Mouse (Mus musculus): ENCODE measurements around the gene Spice1. TPM values are rescaled to one million over a fixed set of nuclear protein-coding genes. Genes with fewer than 3 reads are reported as not detected.

Gene Spice1
- polyA plus RNA-seq (2012), result 0.75 and 1.3 TPM in 2 replicates

- H3K36me3 ChIP-seq (ENCODE audit: control insufficient read depth), result no peaks in the 10 kb centered on the region; the same call in 1 of the 2 replicates
- H3K9me3 ChIP-seq (ENCODE audit: control insufficient read depth, low read length), result no peaks in the 10 kb centered on the region
- peak within 1 kb of the TSS; percentile 82 for H3K4me3 ChIP-seq (replicated peaks)
- H3K4me1 ChIP-seq (ENCODE audit: control insufficient read depth), result peaks cover 38% of the 10 kb centered on the region
- no peaks in the 10 kb centered on the region for H3K27me3 ChIP-seq (ENCODE audit: control insufficient read depth)
- TF ChIP-seq GATA1 (IDR thresholded peaks at IDR 0.05; ENCODE audit: low read length), result no peak
- no peak for TF ChIP-seq TAL1 (IDR thresholded peaks at IDR 0.05; ENCODE audit: low read length)
Measured at GRCm38 (mm10) chr16:44347071-44347901, at the start of gene Spice1. TSS of gene Spice1 (plus strand) at chr16:44347121.

GRCm38 (mm10) chr16:44299438-44300093 lies 47.4 kb upstream of the Spice1 start:
- Histone ChIP-seq H3K27me3 (ENCODE audit: control insufficient read depth) (no peaks in the 10 kb centered on the region), H3K36me3 (ENCODE audit: control insufficient read depth) (no peaks in the 10 kb centered on the region), H3K9me3 (ENCODE audit: control insufficient read depth, low read length) (no peaks in the 10 kb centered on the region), H3K4me3 (replicated peaks) (no peak overlapping the region), H3K4me1 (ENCODE audit: control insufficient read depth) (no peaks in the 10 kb centered on the region; the same call in 1 of the 2 replicates)
- TF ChIP-seq TAL1 (IDR thresholded peaks at IDR 0.05; ENCODE audit: low read length) (no peak), GATA1 (IDR thresholded peaks at IDR 0.05; ENCODE audit: low read length) (no peak)

- Histone ChIP-seq H3K4me3 (replicated peaks) (no peak overlapping the region), H3K27me3 (ENCODE audit: control insufficient read depth) (no peaks in the 10 kb centered on the region), H3K9me3 (ENCODE audit: control insufficient read depth, low read length) (no peaks in the 10 kb centered on the region), H3K4me1 (ENCODE audit: control insufficient read depth) (no peaks in the 10 kb centered on the region; the same call in 1 of the 2 replicates), H3K36me3 (ENCODE audit: control insufficient read depth) (no peaks in the 10 kb centered on the region)
- TF ChIP-seq TAL1 (IDR thresholded peaks at IDR 0.05; ENCODE audit: low read length) (no peak), GATA1 (IDR thresholded peaks at IDR 0.05; ENCODE audit: low read length) (no peak)
Measured at GRCm38 (mm10) chr16:44302126-44302892, 44.6 kb upstream of the Spice1 start.

GRCm38 (mm10) chr16:44303822-44304221 lies 43.1 kb upstream of the Spice1 start:
- H3K36me3 ChIP-seq (ENCODE audit: control insufficient read depth), result no peaks in the 10 kb centered on the region
- H3K4me1 ChIP-seq (ENCODE audit: control insufficient read depth), result no peaks in the 10 kb centered on the region; the same call in 1 of the 2 replicates
- no peak overlapping the region for H3K4me3 ChIP-seq (replicated peaks)
- no peak for TF ChIP-seq GATA1 (IDR thresholded peaks at IDR 0.05; ENCODE audit: low read length)
- TF ChIP-seq TAL1 (IDR thresholded peaks at IDR 0.05; ENCODE audit: low read length), result no peak
- H3K9me3 ChIP-seq (ENCODE audit: control insufficient read depth, low read length), result no peaks in the 10 kb centered on the region
- H3K27me3 ChIP-seq (ENCODE audit: control insufficient read depth), result no peaks in the 10 kb centered on the region

DNA sequence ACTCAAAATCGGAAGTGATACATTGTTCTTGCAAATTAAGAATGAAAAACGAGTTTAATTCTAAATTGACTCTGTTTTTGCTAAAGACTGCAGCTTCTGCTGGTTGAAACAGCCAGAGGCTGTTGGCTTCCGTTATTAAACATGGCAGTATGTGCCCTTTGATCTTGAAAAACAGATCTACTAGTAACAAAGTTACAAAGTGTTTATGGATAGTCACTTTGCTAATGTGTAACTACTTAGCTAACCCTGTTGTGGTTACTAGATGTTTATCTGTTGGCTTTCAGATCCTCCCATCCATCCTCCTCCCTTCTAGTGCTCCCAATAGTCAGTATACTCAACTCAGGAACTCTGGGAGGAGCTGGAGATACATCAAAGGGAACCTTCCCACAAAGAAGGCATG lies 41.3 kb upstream of the Spice1 start:
- Histone ChIP-seq H3K27me3 (ENCODE audit: control insufficient read depth) (no peaks in the 10 kb centered on the region), H3K9me3 (ENCODE audit: control insufficient read depth, low read length) (no peaks in the 10 kb centered on the region), H3K4me1 (ENCODE audit: control insufficient read depth) (no peaks in the 10 kb centered on the region; the same call in 1 of the 2 replicates), H3K36me3 (ENCODE audit: control insufficient read depth) (no peaks in the 10 kb centered on the region), H3K4me3 (replicated peaks) (no peak overlapping the region)
- no peak for TF ChIP-seq GATA1 (IDR thresholded peaks at IDR 0.05; ENCODE audit: low read length)
- TF ChIP-seq TAL1 (IDR thresholded peaks at IDR 0.05; ENCODE audit: low read length), result no peak

- no peak for TF ChIP-seq TAL1 (IDR thresholded peaks at IDR 0.05; ENCODE audit: low read length)
- TF ChIP-seq GATA1 (IDR thresholded peaks at IDR 0.05; ENCODE audit: low read length), result no peak
- Histone ChIP-seq H3K4me3 (replicated peaks) (no peak overlapping the region), H3K27me3 (ENCODE audit: control insufficient read depth) (no peaks in the 10 kb centered on the region), H3K36me3 (ENCODE audit: control insufficient read depth) (no peaks in the 10 kb centered on the region), H3K4me1 (ENCODE audit: control insufficient read depth) (no peaks in the 10 kb centered on the region), H3K9me3 (ENCODE audit: control insufficient read depth, low read length) (no peaks in the 10 kb centered on the region)
Measured at GRCm38 (mm10) chr16:44313422-44313821, 33.5 kb upstream of the Spice1 start.

GRCm38 (mm10) chr16:44316350-44316749 lies 30.6 kb upstream of the Spice1 start:
- TF ChIP-seq GATA1 (IDR thresholded peaks at IDR 0.05; ENCODE audit: low read length), result no peak
- no peak for TF ChIP-seq TAL1 (IDR thresholded peaks at IDR 0.05; ENCODE audit: low read length)
- Histone ChIP-seq H3K27me3 (ENCODE audit: control insufficient read depth) (no peaks in the 10 kb centered on the region), H3K4me3 (replicated peaks) (no peak overlapping the region), H3K9me3 (ENCODE audit: control insufficient read depth, low read length) (no peaks in the 10 kb centered on the region), H3K4me1 (ENCODE audit: control insufficient read depth) (no peaks in the 10 kb centered on the region), H3K36me3 (ENCODE audit: control insufficient read depth) (no peaks in the 10 kb centered on the region)

DNA sequence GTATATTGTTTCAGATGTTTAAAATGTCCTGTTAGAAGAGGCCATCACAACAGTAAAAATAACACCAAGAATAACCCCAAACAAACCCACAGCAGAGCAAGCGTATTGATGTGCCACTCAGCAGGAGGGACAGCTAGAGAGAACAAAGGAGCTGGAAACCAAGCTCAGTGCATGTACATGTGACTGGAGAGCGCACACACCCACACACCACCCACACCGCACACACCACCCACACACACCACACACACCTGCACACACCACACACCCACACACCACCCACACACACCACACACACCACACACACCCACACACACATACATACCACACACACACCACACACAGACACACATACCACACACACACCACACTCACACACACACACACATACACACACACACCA lies 26.7 kb upstream of the Spice1 start:
- H3K9me3 ChIP-seq (ENCODE audit: control insufficient read depth, low read length), result no peaks in the 10 kb centered on the region
- H3K4me1 ChIP-seq (ENCODE audit: control insufficient read depth), result no peaks in the 10 kb centered on the region
- no peak overlapping the region for H3K4me3 ChIP-seq (replicated peaks)
- TF ChIP-seq TAL1 (IDR thresholded peaks at IDR 0.05; ENCODE audit: low read length) (no peak), GATA1 (IDR thresholded peaks at IDR 0.05; ENCODE audit: low read length) (no peak)
- H3K36me3 ChIP-seq (ENCODE audit: control insufficient read depth), result no peaks in the 10 kb centered on the region
- no peaks in the 10 kb centered on the region for H3K27me3 ChIP-seq (ENCODE audit: control insufficient read depth)
